Mouse (Mus musculus): ENCODE measurements at regions not wholly inside any gene's neighbourhood (a gene's known extent, or its start where the extent isn't known, plus 50 kb on each side); places are given as distances from the start of the nearest gene placed in this dataset.

- DNase-seq (ENCODE audit: low read depth, low spot score): no peak
These were observed 80.7 kb upstream of the Zc3h12a start for GRCm38 (mm10) chr4:125208136-125208915.

- DNase-seq (ENCODE audit: low read depth, low spot score): no peak
These were observed 75.9 kb upstream of the Zc3h12a start for GRCm38 (mm10) chr4:125203521-125203920.

GRCm38 (mm10) chr4:125201638-125202325 lies 74.1 kb upstream of the Zc3h12a start:
- no peak for DNase-seq (ENCODE audit: low read depth, low spot score)

DNA sequence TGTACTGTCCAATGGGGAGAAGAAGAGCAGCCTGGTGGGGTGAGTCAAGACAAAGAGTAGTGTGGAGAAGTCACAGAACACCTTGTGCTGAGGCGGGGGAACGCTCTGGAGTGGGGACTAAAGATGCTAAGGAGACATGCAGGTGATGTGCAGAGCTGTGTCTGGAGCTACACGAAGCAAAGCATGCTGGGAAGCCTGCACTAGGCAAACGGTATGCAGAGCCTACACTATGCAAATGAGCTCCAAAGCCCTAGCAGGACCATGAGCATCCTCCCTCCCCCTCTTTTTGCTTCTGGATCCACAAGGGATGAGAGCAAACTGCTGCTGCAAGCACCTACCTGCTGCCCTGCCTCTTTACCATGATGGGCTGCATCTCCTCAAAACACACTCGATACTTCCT lies 73.1 kb upstream of the Zc3h12a start:
- DNase-seq (ENCODE audit: low read depth, low spot score): no peak

DNA sequence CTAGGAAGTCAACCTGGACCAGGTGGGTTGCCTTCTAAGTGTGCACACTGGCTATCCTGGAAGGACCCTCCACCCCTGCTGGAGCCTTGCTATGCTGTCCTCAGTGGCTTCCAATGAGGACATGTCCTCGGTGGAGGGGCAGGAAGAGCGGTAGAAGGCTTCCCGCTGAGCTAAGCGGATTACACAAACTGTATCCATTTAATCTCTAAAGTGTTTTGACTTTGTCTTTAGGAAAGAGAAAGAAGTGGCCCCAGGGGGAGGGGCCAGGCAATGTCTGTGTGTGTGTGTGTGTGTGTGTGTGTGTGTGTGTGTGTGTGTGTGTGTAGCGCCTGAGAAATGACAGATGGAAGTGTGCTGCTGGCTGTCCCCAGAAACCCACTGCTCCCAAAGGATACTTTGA lies 71.6 kb upstream of the Zc3h12a start:
- no peak for DNase-seq (ENCODE audit: low read depth, low spot score)

DNA sequence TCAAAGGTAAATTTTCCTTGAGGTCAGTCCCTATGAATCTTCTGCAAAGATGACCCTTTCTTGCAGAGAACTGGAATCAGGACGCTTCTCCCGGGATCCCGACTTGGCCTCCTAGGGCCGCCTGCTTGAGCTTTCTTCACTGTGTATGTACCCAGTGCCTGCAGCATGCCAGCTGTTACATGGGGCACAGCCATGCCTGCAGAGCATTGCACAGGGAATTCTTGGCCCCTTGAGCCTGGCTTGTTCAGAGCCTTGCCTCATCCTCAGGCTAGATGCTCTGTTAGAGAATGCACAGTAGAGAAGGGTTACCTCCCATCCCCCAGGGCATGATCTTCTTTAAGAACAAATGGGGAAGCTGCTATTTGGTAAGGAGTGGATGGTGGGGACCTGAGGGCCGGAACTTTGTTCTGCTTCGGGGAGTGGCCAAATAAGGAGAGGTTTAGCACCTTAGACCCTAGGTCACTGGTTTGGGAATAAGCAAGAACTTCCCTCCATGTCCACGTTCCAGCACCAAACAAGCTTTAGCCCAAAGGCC lies 68.3 kb upstream of the Zc3h12a start:
- no peak for DNase-seq (ENCODE audit: low read depth, low spot score)

GRCm38 (mm10) chr4:125194722-125195380 lies 67.2 kb upstream of the Zc3h12a start:
- no peak for DNase-seq (ENCODE audit: low read depth, low spot score)

GRCm38 (mm10) chr4:125194298-125194697 lies 66.7 kb upstream of the Zc3h12a start:
- no peak for DNase-seq (ENCODE audit: low read depth, low spot score)

GRCm38 (mm10) chr4:125191680-125192079 lies 64.0 kb upstream of the Zc3h12a start:
- no peak for DNase-seq (ENCODE audit: low read depth, low spot score)

- DNase-seq (ENCODE audit: low read depth, low spot score): no peak
These were observed 63.4 kb upstream of the Zc3h12a start for GRCm38 (mm10) chr4:125191010-125191409.

DNA sequence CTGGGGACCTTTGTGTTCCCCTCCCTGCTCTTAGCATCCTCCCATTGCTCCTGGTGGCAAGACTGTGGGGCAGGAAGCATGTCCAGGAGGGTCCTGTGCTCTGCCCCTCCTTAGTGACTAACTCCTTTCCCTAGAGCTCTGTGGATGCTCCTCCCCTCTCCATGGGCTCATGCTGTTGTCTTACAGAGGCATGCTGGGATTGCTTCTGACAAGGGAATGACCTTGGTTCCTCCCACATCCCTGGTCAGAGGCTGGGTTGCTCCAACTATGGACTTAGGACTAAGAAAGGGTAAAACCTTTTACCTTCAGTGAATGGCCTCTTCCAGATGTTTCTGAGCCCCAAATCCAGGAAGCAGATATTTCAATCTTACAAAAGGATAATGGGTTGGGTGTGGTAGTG lies 62.3 kb upstream of the Zc3h12a start:
- DNase-seq (ENCODE audit: low read depth, low spot score): no peak

DNA sequence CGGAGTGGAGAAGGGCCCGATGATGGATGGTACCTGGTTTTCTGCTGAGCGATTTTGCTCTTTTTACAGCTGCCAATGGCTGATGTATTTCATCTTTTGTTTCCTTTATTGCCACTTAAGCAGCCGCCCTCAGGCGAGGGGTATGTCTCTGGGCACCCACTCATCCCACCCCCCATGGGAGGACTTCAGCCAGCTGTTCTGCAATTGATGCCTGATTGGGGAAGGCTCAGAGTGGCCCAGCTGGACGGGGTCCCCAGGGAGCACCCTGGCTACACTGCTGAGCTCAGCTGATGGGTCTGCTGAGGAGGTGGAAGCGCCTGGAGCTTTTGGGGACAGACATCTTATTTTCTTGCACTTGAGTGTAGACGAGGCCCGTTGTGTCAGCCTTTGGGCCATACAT lies 58.6 kb upstream of the Zc3h12a start:
- no peak for DNase-seq (ENCODE audit: low read depth, low spot score)

DNA sequence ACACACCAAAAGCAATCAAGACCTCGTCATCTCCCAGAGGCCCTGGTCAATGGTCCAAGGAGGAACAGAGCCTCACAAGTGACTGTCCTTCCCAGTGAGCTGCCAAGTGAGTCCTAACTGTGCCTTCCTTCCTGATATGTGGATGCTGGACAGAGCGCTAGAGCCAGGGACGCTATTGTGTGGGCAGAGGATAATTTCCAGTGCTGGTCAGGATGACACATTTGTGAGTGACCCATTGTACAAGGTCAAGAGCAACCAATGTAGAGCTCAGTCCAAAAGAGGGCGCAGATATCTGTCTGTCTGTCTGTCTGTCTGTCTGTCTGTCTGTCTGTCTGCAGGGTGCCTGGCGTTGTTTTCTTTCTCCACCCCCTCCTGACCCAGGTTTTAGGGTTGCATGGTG lies 57.4 kb upstream of the Zc3h12a start:
- DNase-seq (ENCODE audit: low read depth, low spot score): no peak

DNA sequence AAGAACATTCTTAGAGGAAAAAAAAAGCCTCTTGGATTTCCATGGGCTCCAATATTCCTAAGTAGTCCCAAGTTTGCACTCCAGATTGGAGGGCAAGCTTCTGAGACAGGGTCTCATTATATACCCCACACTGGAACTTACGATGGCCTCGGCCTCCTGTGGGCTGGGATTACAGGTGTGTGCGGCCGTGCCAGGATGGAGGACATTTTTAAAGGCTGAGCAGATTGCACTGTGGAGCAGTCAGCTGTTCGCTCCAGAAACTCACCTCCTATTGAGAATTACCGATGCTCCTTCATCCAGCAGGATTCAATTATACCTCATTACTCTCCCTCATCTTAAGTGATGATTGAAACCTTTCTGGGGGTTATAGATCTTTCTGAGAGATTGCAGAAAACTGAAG lies 53.3 kb upstream of the Zc3h12a start:
- no peak for DNase-seq (ENCODE audit: low read depth, low spot score)

- DNase-seq (ENCODE audit: low read depth, low spot score): no peak
These were observed 50.9 kb upstream of the Zc3h12a start for GRCm38 (mm10) chr4:125178552-125178951.

DNA sequence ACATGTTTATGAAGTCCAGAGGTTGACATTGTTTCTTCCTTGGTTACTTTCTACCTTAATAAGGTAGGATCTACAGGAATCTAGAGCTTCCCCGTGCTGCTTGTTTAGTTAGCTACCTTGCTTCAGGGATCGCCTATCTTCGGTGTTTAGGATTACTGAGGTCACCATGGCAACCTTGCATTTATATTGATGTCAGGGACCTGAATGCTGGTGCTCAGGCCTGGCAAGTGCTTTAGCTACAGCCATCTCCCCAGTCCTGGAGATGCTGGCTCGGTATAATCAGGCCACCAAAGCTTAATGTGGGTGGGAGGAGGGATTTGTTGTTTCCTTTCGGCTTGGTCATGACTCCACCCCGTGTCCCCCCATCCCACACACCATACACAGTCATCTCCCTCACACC lies 50.0 kb upstream of the Zc3h12a start:
- no peak for DNase-seq (ENCODE audit: low read depth, low spot score)
